Mouse (Mus musculus): ENCODE measurements around the gene Thsd4.
"Not testable (repeated sequence)": the region's sequence is repeated elsewhere in the genome, so short reads cannot be mapped to it uniquely, and the experiment has no call there.

The Thsd4 gene

GRCm38 (mm10) chr9:60309786-60310711 lies 211.8 kb downstream of the Thsd4 start:
- DNase-seq (ENCODE audit: low spot score in 2 of 2) = no peak

GRCm38 (mm10) chr9:60308182-60308581 lies 213.7 kb downstream of the Thsd4 start:
- no peak for DNase-seq (ENCODE audit: low spot score in 2 of 2)

GRCm38 (mm10) chr9:60307469-60307868 lies 214.4 kb downstream of the Thsd4 start:
- no peak for DNase-seq (ENCODE audit: low spot score in 2 of 2)

- DNase-seq (ENCODE audit: low spot score in 2 of 2) = no peak
Observed at GRCm38 (mm10) chr9:60306241-60306640, 215.6 kb downstream of the Thsd4 start.

GRCm38 (mm10) chr9:60305204-60305840 lies 216.5 kb downstream of the Thsd4 start:
- DNase-seq (ENCODE audit: low spot score in 2 of 2) = no peak

- no peak for DNase-seq (ENCODE audit: low spot score in 2 of 2)
Observed at GRCm38 (mm10) chr9:60296276-60296675, 225.6 kb downstream of the Thsd4 start.

- DNase-seq (ENCODE audit: low spot score in 2 of 2) = no peak
Observed at GRCm38 (mm10) chr9:60295199-60295598, 226.6 kb downstream of the Thsd4 start.

GRCm38 (mm10) chr9:60293129-60293528 lies 228.7 kb downstream of the Thsd4 start:
- DNase-seq (ENCODE audit: low spot score in 2 of 2) = no peak

GRCm38 (mm10) chr9:60290780-60291179 lies 231.1 kb downstream of the Thsd4 start:
- DNase-seq (ENCODE audit: low spot score in 2 of 2) = no peak

GRCm38 (mm10) chr9:60288789-60289188 lies 233.1 kb downstream of the Thsd4 start:
- DNase-seq (ENCODE audit: low spot score in 2 of 2) = no peak

- no peak for DNase-seq (ENCODE audit: low spot score in 2 of 2)
Observed at GRCm38 (mm10) chr9:60286390-60286789, 235.5 kb downstream of the Thsd4 start.

GRCm38 (mm10) chr9:60285047-60285462 lies 236.8 kb downstream of the Thsd4 start:
- no peak for DNase-seq (ENCODE audit: low spot score in 2 of 2)

GRCm38 (mm10) chr9:60284318-60284717 lies 237.5 kb downstream of the Thsd4 start:
- DNase-seq (ENCODE audit: low spot score in 2 of 2) = no peak

- no peak for DNase-seq (ENCODE audit: low spot score in 2 of 2)
Observed at GRCm38 (mm10) chr9:60283546-60283945, 238.3 kb downstream of the Thsd4 start.

- DNase-seq (ENCODE audit: low spot score in 2 of 2) = no peak
Observed at GRCm38 (mm10) chr9:60281281-60281680, 240.6 kb downstream of the Thsd4 start.

GRCm38 (mm10) chr9:60280786-60281185 lies 241.1 kb downstream of the Thsd4 start:
- no peak for DNase-seq (ENCODE audit: low spot score in 2 of 2)

- DNase-seq (ENCODE audit: low spot score in 2 of 2) = no peak
Observed at GRCm38 (mm10) chr9:60279556-60279955, 242.3 kb downstream of the Thsd4 start.

- no peak for DNase-seq (ENCODE audit: low spot score in 2 of 2)
Observed at GRCm38 (mm10) chr9:60276351-60276750, 245.5 kb downstream of the Thsd4 start.

- no peak for DNase-seq (ENCODE audit: low spot score in 2 of 2)
Observed at GRCm38 (mm10) chr9:60275410-60276159, 246.3 kb downstream of the Thsd4 start.

GRCm38 (mm10) chr9:60274503-60274902 lies 247.3 kb downstream of the Thsd4 start:
- no peak for DNase-seq (ENCODE audit: low spot score in 2 of 2)

- not testable (repeated sequence) for DNase-seq (ENCODE audit: low spot score in 2 of 2)
Observed at GRCm38 (mm10) chr9:60272345-60272744, 249.5 kb downstream of the Thsd4 start.

- DNase-seq (ENCODE audit: low spot score in 2 of 2) = no peak
Observed at GRCm38 (mm10) chr9:60271940-60272339, 249.9 kb downstream of the Thsd4 start.

Measured in natural killer cell, adult 2 months (primary cell).